Mouse (Mus musculus) cerebellum, adult 2 months (tissue): ENCODE measurements at regions not wholly inside any gene's neighbourhood (a gene's known extent, or its start where the extent isn't known, plus 50 kb on each side); places are given as distances from the start of the nearest gene placed in this dataset.

Experiments used
- CTCF ChIP-seq: fragments of 200-500 bp; IDR thresholded peaks from 2 replicates; pipeline ENCODE4 v1.5.1; 2011; ENCODE audit warnings: low read depth, mild to moderate bottlenecking, control low read depth, low read length, moderate library complexity, borderline replicate concordance; ENCODE audit not compliant: insufficient read depth
- POLR2A ChIP-seq: fragments of 200-500 bp; IDR thresholded peaks from 2 replicates; pipeline ENCODE4 v1.6.1; 2011; ENCODE audit warnings: low read length, control low read depth, borderline replicate concordance; ENCODE audit not compliant: insufficient read depth

- TF ChIP-seq POLR2A (no peak), CTCF (no peak)
Measured at GRCm38 (mm10) chr1:41909799-41910198, 785.8 kb upstream of the Pou3f3 start.
